Mouse (Mus musculus) heart, adult 2 months (tissue): ENCODE measurements around the gene Herc4. TPM values are rescaled to one million over a fixed set of nuclear protein-coding genes. Genes with fewer than 3 reads are reported as not detected.

Source experiments
- DNase-seq, 2 experiments: peaks; one replicate each; pipeline ENCODE4 v3.0.0; 2021
- H3K27ac ChIP-seq: fragments of 200-600 bp; 2 replicates; pipeline ENCODE4 v1.8.1; 2022
- H3K27me3 ChIP-seq: fragments of 200-500 bp; 2 replicates; pipeline ENCODE4 v1.6.1; 2012; ENCODE audit warnings: mild to moderate bottlenecking, low read length, inconsistent platforms, mixed read lengths; ENCODE audit not compliant: control insufficient read depth, insufficient read depth
- H3K36me3 ChIP-seq: fragments of 200-500 bp; 2 replicates; pipeline ENCODE4 v1.6.1; 2012; ENCODE audit warnings: low read length, inconsistent platforms; ENCODE audit not compliant: control insufficient read depth, insufficient read depth
- H3K4me1 ChIP-seq: fragments of 200-500 bp; 2 replicates; pipeline ENCODE4 v1.6.1; 2011; ENCODE audit warnings: low read length; ENCODE audit not compliant: control insufficient read depth, insufficient read depth
- H3K4me3 ChIP-seq: fragments of 200-600 bp; 2 replicates; pipeline ENCODE4 v1.8.1; 2022
- H3K79me2 ChIP-seq: fragments of 200-500 bp; replicated peaks from 2 replicates; pipeline ENCODE4 v1.6.1; 2012; ENCODE audit warnings: mild to moderate bottlenecking, inconsistent platforms, low read length, moderate library complexity, mixed read lengths; ENCODE audit not compliant: control insufficient read depth, insufficient read depth
- H3K9ac ChIP-seq: fragments of 200-500 bp; 2 replicates; pipeline ENCODE4 v1.6.1; 2012; ENCODE audit warnings: low read depth, mild to moderate bottlenecking, control low read depth, inconsistent platforms, low read length, mixed read lengths
- CTCF ChIP-seq: fragments of 200-600 bp; IDR thresholded peaks from 2 replicates; pipeline ENCODE4 v1.8.1; 2022; ENCODE audit warnings: antibody characterized with exemption, mild to moderate bottlenecking, moderate library complexity
- EP300 ChIP-seq: fragments of 200-500 bp; IDR thresholded peaks from 2 replicates; pipeline ENCODE4 v1.6.1; 2011; ENCODE audit warnings: low read depth, low read length, control low read depth; ENCODE audit not compliant: insufficient read depth
- POLR2A ChIP-seq: fragments of 200-500 bp; IDR thresholded peaks from 2 replicates; pipeline ENCODE4 v1.6.1; 2011; ENCODE audit warnings: mild to moderate bottlenecking, low read depth, low read length, control low read depth; ENCODE audit not compliant: insufficient read depth
- WGBS: fragments of 180-500 bp; shearing (Covaris S2); methylation state at CpG from one replicate; pipeline ENCODE4 v1.1.7; 2018; 5-methylcytosine and 5-hydroxymethylcytosine counted together
- intact Hi-C: fragments of 180-260 bp; cut with DNase I; formaldehyde crosslinking; loops from one replicate; pipeline ENCODE4 v1.15.1; 2025
- polyA plus RNA-seq: library from polyadenylated mRNA; depleted of rRNA; stranded (reverse); fragments of >200 nt; gene quantifications from 2 replicates; pipeline ENCODE4 v1.2.3, GENCODE M21; 2012; rRNA removed
- total RNA-seq, 2 experiments: library from RNA; stranded (reverse); gene quantifications; 2 replicates each; pipeline ENCODE4 v1.2.3; 2021

Gene Herc4
- total and polyA plus RNA-seq, 3 experiments = 13.1 to 32.3 (median 30.2) TPM

DNA sequence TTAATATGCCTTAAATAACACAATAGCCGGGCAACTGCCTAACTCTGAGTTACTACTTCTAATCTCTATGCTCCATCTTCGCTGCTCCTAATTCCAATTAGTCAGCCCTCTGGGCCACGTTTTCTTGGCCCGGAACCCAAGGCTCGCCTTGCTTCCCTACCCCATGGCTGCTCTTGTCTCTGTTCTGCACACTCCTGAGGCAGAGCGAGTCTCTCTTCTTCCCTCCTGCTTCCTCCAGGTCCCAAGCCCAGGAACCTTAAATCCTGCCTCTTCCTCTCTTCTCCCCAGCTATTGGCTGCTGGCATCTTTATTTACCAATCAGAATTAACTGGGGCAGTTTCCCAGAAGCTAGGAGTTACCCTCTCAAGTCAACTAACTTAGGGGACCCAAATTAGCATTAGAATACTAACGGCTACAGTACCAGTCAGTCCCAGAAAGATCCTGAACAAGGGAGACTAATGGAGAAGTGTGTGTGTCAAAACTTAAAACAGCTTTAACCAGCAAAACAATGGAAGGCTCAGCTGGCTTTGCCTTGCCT, 122.4 kb downstream of the Herc4 start:
- no peak overlapping the region for H3K9ac ChIP-seq
- no peak overlapping the region for H3K27ac ChIP-seq
- TF ChIP-seq POLR2A (no peak), EP300 (no peak)
- WGBS = 61% methylated on average over 7 of the region's 7 CpGs
- H3K36me3 ChIP-seq = no peaks in the 10 kb centered on the region
- no peaks in the 10 kb centered on the region for H3K79me2 ChIP-seq
- intact Hi-C loops = no loop called here
- no peaks in the 10 kb centered on the region for H3K27me3 ChIP-seq
- no peaks in the 10 kb centered on the region for H3K4me1 ChIP-seq
- DNase-seq = no peak
- H3K4me3 ChIP-seq = no peak overlapping the region

DNA sequence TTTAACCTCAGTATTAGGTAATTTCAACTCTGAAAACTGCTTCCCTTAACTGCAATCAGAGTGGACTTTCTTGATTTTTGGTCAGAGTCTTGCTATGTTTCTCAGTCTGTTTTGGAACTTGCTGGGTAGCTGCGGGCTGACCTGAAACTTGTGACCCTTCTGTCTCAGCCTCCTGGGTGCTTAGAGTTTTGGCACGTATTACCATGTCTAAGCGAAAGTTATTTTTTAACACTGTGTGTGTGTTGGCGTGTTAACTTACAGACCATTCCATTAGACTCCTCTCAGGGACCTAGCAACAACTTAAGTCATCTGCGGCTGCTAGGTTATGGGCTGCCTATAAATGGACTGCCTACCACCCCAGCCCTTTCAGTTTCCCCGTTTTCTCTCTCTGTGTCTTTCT, 123.8 kb downstream of the Herc4 start:
- Histone ChIP-seq H3K27me3 (no peaks in the 10 kb centered on the region), H3K4me3 (no peak overlapping the region), H3K36me3 (no peaks in the 10 kb centered on the region), H3K79me2 (no peaks in the 10 kb centered on the region), H3K4me1 (no peaks in the 10 kb centered on the region), H3K9ac (no peak overlapping the region), H3K27ac (no peak overlapping the region)
- TF ChIP-seq POLR2A = no peak
- TF ChIP-seq EP300 = no peak
- no peak for TF ChIP-seq CTCF
- intact Hi-C loops = no loop called here
- DNase-seq = no peak
- WGBS = 72% methylated on average over 6 of the region's 6 CpGs

Other genes starting within 250 kb of the Herc4 start
- gene Hnrnph3, start 219.6 kb upstream of the Herc4 start, total RNA-seq = 10 to 100 TPM; 33.5 to 34.5 TPM
- gene Hnrnph3, start 219.6 kb upstream of the Herc4 start, polyA plus RNA-seq = 18.0 and 36.8 TPM in 2 replicates
- 1 to 10 TPM; 7.6 to 9.9 TPM for gene Pbld2, start 219.5 kb upstream of the Herc4 start, total RNA-seq
- gene Pbld2, start 219.5 kb upstream of the Herc4 start, polyA plus RNA-seq = 0.98 and 2.1 TPM in 2 replicates
- gene Pbld1, start 183.6 kb upstream of the Herc4 start, total RNA-seq = 1 to 10 TPM in 1 of 2 experiments, under 1 TPM in 1; 0.89 to 1.5 TPM
- gene Pbld1, start 183.6 kb upstream of the Herc4 start, polyA plus RNA-seq = 1.0 and 1.2 TPM in 2 replicates
- not detected for gene Atoh7, start 144.2 kb upstream of the Herc4 start, total RNA-seq
- not detected in 2 replicates for gene Atoh7, start 144.2 kb upstream of the Herc4 start, polyA plus RNA-seq
- gene Mypn, start 39.9 kb upstream of the Herc4 start, total RNA-seq = 100 to 1,000 TPM in 1 of 2 experiments, 10 to 100 TPM in 1; 96.6 to 110 TPM
- gene Mypn, start 39.9 kb upstream of the Herc4 start, polyA plus RNA-seq = 32.1 and 43.5 TPM in 2 replicates
- gene Sirt1, start 137.9 kb downstream of the Herc4 start, total RNA-seq = 10 to 100 TPM; 10.4 to 11.5 TPM
- 2.5 and 5.8 TPM in 2 replicates for gene Sirt1, start 137.9 kb downstream of the Herc4 start, polyA plus RNA-seq
- gene Dnajc12, start 138.6 kb downstream of the Herc4 start, total RNA-seq = 10 to 100 TPM; 11.6 to 13.5 TPM
- gene Dnajc12, start 138.6 kb downstream of the Herc4 start, polyA plus RNA-seq = 3.5 and 3.9 TPM in 2 replicates
- gene Gm7075, start 178.0 kb downstream of the Herc4 start, total RNA-seq = not detected
- not detected in 2 replicates for gene Gm7075, start 178.0 kb downstream of the Herc4 start, polyA plus RNA-seq
- gene Ctnna3, start 186.3 kb downstream of the Herc4 start, total RNA-seq = 10 to 100 TPM; 46.9 to 54.6 TPM
- 6.4 and 18.6 TPM in 2 replicates for gene Ctnna3, start 186.3 kb downstream of the Herc4 start, polyA plus RNA-seq